Mouse (Mus musculus) E14TG2a.4 (cell line): ENCODE results near the gene Doxl2.

Experiments
- H3K27me3 ChIP-seq: 2 replicates; pipeline ENCODE4 v1.6.1; 2014; ENCODE audit warnings: low read length, control low read depth; ENCODE audit not compliant: insufficient read depth
- H3K36me3 ChIP-seq: 2 replicates; pipeline ENCODE4 v1.6.1; 2014; ENCODE audit warnings: low read length, control low read depth; ENCODE audit not compliant: insufficient read depth
- H3K4me1 ChIP-seq: replicated peaks from 2 replicates; pipeline ENCODE4 v1.6.1; 2014; ENCODE audit warnings: low read depth, low read length, control low read depth
- H3K4me3 ChIP-seq: replicated peaks from 2 replicates; pipeline ENCODE4 v1.5.1; 2014; ENCODE audit warnings: mild to moderate bottlenecking, low read length
- H3K9me3 ChIP-seq: 2 replicates; pipeline ENCODE4 v1.6.1; 2014; ENCODE audit warnings: low read length, control low read depth
- CTCF ChIP-seq: conservative IDR thresholded peaks from 2 replicates; pipeline ENCODE4 v1.5.1; 2014; ENCODE audit warnings: low read length
- NANOG ChIP-seq: IDR thresholded peaks from 2 replicates; pipeline ENCODE4 v1.6.1; 2014; ENCODE audit warnings: borderline replicate concordance, low read length, mixed read lengths
- POU5F1 ChIP-seq: IDR thresholded peaks from 2 replicates; pipeline ENCODE4 v1.6.1; 2014; ENCODE audit warnings: low read length, borderline replicate concordance

The Doxl2 gene

DNA sequence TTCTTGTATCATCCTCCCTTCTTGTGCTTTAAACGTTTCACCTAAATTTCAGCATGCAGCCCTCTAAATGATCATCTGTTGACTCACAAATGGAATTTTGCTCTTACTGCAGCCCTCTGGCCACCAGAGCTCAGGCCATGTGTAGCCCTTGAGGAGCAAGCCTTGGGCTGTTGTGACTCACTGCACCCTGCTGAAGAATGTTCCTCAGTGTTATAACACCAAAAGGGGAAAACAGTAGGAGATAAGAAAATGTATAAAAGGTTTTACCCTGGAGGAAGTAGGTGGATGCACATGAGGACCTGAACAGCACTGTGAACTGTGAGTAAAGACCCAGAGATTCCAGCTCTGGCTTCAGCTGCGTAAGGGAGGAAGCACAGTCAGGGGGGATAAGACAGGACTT is at the start of gene Doxl2:
TSS of gene Doxl2 (plus strand) at position 301 of the 400 bp plus-strand sequence.
- no peaks in the 10 kb centered on the region for H3K27me3 ChIP-seq
- TF ChIP-seq NANOG (no peak), CTCF (no peak), POU5F1 (no peak)
- no peaks in the 10 kb centered on the region for H3K36me3 ChIP-seq
- H3K4me3 ChIP-seq: no peak within 1 kb of the TSS
- no peaks in the 10 kb centered on the region for H3K9me3 ChIP-seq
- no peaks in the 10 kb centered on the region for H3K4me1 ChIP-seq

DNA sequence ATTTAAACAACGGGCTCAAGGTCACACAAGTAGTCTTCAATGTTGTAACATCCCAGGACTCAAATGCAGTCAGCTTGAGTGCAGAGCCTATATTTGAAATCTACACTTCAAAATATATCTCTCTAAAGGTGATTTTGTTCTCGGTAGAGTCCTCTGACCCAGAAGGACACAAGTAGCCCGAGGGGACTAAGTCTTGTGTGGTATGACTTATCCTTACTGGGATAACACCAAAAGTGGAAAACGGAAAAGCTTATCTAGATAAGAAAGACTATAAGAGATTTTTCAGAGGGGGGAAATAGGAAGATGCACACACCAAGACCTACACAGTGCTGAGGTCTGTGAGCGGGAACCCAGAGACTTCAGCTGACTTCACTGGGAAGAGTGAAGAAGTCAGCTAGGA is 45.2 kb upstream of the Doxl2 start, which contains the start of gene 1600015I10Rik:
TSS of gene 1600015I10Rik (plus strand) at position 301 of the 400 bp plus-strand sequence.
- TF ChIP-seq POU5F1 (no peak), NANOG (no peak), CTCF (no peak)
- H3K9me3 ChIP-seq: peaks cover 5% of the 10 kb centered on the region
- no peaks in the 10 kb centered on the region for H3K36me3 ChIP-seq
- H3K4me1 ChIP-seq: 0 out of 2 replicates have a peak, but pooled peaks cover 5% of the 10 kb centered on the region
- no peak within 1 kb of the TSS for H3K4me3 ChIP-seq
- H3K27me3 ChIP-seq: peaks cover 7% of the 10 kb centered on the region; the same call in 1 of the 2 replicates

DNA sequence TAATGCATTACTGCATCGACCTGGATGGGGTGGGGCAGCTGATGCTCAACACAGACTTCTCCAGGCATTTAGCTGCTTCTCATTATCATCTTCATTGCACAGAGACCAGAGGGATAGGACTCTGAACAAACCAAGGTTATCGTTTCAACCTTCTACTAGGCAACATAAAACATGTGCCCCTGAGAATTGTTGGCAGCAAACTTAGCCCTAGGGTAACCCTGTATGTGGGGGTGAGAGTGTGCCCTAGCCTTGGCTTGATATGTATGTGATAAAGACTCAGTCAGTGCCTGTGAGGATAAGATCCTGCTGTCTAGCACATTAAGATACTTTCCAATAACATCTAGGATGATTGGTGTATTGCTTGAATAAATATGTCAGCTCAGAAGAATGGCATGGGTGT is 25.2 kb upstream of the Doxl2 start:
- TF ChIP-seq POU5F1 (no peak), NANOG (no peak), CTCF (no peak)

DNA sequence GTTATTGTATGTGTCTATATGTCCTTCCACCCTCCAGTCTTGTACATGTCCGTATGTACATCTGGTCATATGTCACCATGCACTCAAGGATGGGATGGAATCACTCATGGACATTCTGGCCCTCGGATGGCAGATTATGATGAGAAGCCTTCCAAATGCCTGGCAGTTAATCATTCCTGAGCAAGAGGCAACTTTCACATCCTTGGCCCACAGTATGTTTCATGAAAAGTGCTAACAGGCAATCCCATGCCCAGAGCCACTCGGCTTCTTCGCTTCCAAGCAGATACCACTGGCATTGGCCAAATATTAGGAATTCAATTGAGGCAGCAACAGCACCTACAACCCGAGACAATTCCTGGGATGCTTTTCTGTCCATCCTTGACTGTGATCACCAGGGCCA is 24.1 kb upstream of the Doxl2 start:
- 0 out of 2 replicates have a peak, but pooled peaks cover 2% of the 10 kb centered on the region for H3K27me3 ChIP-seq
- no peaks in the 10 kb centered on the region for H3K36me3 ChIP-seq
- TF ChIP-seq NANOG (no peak), CTCF (no peak), POU5F1 (no peak)
- no peak overlapping the region for H3K4me3 ChIP-seq
- no peaks in the 10 kb centered on the region for H3K9me3 ChIP-seq
- H3K4me1 ChIP-seq: no peaks in the 10 kb centered on the region

More for the DNA sequence above, 25.2 kb upstream of the Doxl2 start:
- Histone ChIP-seq H3K9me3 (peaks cover 5% of the 10 kb centered on the region), H3K27me3 (0 out of 2 replicates have a peak, but pooled peaks cover 2% of the 10 kb centered on the region), H3K36me3 (no peaks in the 10 kb centered on the region), H3K4me3 (no peak overlapping the region), H3K4me1 (no peaks in the 10 kb centered on the region)

DNA sequence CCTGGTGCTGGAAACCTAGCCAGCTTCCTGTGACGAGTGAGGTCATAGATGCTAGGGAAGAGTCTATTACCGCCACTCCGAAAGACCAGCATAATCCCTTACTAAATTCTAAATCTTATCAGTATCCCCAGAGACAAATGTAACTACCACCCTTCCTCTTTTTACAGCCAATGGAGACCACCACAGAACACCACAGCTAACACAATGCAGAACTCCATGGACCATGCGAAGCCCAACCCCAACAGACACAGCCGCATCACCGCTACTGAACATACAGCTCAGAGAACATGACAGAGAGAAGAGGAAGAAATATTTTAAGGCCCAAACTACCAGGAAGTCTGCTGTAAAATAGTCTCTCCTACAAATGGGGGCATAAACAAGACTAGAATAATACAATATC is 23.1 kb upstream of the Doxl2 start:
- Histone ChIP-seq H3K27me3 (0 out of 2 replicates have a peak, but pooled peaks cover 2% of the 10 kb centered on the region), H3K9me3 (no peaks in the 10 kb centered on the region), H3K4me3 (no peak overlapping the region), H3K36me3 (no peaks in the 10 kb centered on the region), H3K4me1 (no peaks in the 10 kb centered on the region)
- TF ChIP-seq POU5F1: no peak
- no peak for TF ChIP-seq NANOG
- no peak for TF ChIP-seq CTCF

DNA sequence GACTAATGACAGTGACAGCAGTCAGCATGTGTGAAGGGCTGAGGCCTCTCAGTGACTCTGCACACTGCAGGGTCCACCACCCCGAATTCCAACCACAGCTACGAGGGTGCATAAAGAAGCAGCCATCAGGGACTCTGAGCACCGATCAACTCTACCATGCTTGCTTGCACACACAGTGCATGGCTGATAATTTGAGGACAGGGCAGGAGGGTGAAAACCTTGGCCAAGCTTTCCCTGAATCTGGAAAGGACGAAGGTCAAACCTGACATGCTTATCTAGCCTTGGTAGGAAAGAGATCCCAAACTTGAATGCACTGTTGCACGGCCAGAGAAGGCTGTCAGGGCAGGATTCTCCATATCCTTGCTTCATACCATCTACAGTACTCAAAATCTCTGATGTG is 21.5 kb upstream of the Doxl2 start:
- no peak overlapping the region for H3K4me3 ChIP-seq
- H3K4me1 ChIP-seq: no peaks in the 10 kb centered on the region
- H3K9me3 ChIP-seq: no peaks in the 10 kb centered on the region
- no peaks in the 10 kb centered on the region for H3K36me3 ChIP-seq
- H3K27me3 ChIP-seq: 0 out of 2 replicates have a peak, but pooled peaks cover 2% of the 10 kb centered on the region
- no peak for TF ChIP-seq CTCF
- TF ChIP-seq NANOG: no peak
- TF ChIP-seq POU5F1: no peak

DNA sequence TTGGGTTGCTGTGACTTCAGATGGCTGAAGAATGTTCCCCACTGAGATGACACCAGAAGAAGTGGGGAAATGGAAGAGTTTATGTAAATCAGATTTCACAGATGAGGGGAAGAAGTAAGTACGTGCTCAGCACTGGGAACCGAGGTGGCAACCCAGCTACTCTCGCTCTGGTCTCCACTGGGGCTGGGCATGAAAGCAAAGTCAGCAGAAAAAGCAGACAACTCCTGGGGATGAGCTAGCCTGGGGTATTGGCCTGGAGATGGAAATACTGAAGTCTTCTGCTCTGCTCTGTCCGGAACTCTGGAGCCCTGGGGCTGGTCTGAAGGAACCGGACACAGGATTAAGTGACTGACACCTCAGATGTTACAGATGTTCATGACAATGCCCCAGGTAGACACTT is 20.6 kb upstream of the Doxl2 start:
- TF ChIP-seq POU5F1 (no peak), CTCF (no peak), NANOG (no peak)
- Histone ChIP-seq H3K4me1 (no peaks in the 10 kb centered on the region), H3K36me3 (no peaks in the 10 kb centered on the region), H3K9me3 (no peaks in the 10 kb centered on the region), H3K27me3 (0 out of 2 replicates have a peak, but pooled peaks cover 2% of the 10 kb centered on the region), H3K4me3 (no peak overlapping the region)

DNA sequence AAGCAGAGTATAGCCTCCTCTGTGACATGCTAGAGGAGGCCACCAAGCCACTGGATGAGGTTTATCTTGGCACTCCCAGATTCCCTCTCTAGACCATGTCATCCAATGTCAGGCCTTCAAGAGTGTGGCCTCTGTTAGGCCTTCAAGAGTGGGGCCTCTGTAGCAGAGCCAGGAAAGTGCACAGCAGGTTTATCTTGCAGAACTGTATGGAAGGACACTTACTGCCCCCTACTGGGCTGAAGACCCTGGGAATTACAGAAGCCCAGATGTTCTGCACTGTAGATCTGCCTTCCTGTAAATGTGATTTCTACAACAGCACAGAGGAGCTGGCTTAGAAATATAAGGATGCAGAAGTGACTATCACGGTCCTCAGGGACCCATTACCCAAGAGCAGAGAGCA is 19.8 kb upstream of the Doxl2 start:
- Histone ChIP-seq H3K9me3 (no peaks in the 10 kb centered on the region), H3K4me1 (no peaks in the 10 kb centered on the region), H3K36me3 (no peaks in the 10 kb centered on the region), H3K27me3 (0 out of 2 replicates have a peak, but pooled peaks cover 2% of the 10 kb centered on the region), H3K4me3 (no peak overlapping the region)
- no peak for TF ChIP-seq POU5F1
- TF ChIP-seq CTCF: peak; percentile 42
- no peak for TF ChIP-seq NANOG

DNA sequence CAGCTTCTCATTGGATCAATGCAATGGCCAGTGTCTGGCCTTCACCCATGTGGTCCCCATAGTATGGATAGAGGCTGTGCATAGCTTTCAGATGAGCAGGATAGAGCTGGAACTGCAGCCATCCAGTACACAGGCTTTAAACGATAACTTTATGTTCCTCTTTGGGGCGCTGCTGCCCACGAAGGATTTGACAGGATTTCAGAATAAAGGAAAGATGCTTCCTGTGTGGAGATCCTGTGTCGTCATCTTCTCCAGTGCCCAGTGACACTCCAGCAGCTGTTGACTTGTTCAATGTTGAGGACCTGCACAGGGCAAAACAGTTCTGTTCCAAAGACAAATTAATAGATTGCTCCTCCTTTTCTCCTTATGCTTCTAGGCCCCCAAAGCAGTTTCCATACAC is 18.0 kb upstream of the Doxl2 start:
- TF ChIP-seq NANOG (no peak), POU5F1 (no peak), CTCF (no peak)
- H3K36me3 ChIP-seq: no peaks in the 10 kb centered on the region
- no peak overlapping the region for H3K4me3 ChIP-seq

More for the DNA sequence above, 18.0 kb upstream of the Doxl2 start:
- Histone ChIP-seq H3K4me1 (no peaks in the 10 kb centered on the region), H3K27me3 (0 out of 2 replicates have a peak, but pooled peaks cover 2% of the 10 kb centered on the region), H3K9me3 (no peaks in the 10 kb centered on the region)
